Mouse (Mus musculus) gastrocnemius, postnatal 4 days (tissue): Measurements from ENCODE around the gene Rgs9. TPM values are rescaled to one million over a fixed set of nuclear protein-coding genes. Genes with fewer than 3 reads are reported as not detected.
"Not testable (repeated sequence)": the region's sequence is repeated elsewhere in the genome, so short reads cannot be mapped to it uniquely, and the experiment has no call there.

Experiments used
- DNase-seq, 2 experiments: peaks; one replicate each; pipeline ENCODE4 v3.0.0; 2021 to 2022; ENCODE audit warnings: low spot score in 2 of 2, mixed read lengths in 2 of 2
- total RNA-seq, 2 experiments: library from RNA; stranded (reverse); gene quantifications; 2 replicates each; pipeline ENCODE4 v1.2.3; 2021

Gene Rgs9
- total RNA-seq, 2 experiments from 2014 or later, result 1.8 to 1.9 TPM

DNA sequence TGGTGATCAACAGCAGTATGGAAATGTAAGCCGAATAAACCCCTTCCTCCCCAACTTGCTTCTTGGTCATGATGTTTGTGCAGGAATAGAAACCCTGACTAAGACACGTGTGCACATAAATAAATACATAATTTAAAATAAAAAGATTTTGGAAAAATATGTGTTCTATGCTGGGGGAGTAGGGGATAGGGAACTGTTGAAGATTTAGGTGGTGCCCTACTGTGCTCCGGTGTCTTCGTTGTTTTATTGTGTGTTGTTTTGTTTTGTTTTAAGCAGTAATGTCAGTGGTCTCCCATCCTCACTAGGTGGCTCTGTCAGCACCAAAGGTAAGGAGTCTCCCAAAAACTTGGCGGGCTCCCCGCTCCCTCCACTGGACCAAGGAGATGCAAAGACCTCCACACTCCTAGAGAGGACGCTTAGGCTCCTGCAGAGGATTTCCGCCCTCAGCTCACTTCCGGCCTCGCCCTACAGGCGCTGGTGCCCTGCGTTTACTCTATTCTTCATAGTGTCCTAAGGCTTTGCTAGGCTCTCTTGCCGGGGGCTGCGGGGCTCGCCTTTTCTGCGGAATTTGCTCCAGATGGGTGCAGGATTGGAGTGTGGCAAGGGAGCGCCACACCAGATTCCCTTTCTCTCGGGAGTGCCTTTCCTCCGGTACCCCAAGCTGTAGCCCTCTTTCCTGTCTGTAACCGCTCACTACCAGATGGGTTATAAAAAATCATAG, 14.1 kb upstream of the Rgs9 start:
- DNase-seq, result peak; percentile 29 to 67

DNA sequence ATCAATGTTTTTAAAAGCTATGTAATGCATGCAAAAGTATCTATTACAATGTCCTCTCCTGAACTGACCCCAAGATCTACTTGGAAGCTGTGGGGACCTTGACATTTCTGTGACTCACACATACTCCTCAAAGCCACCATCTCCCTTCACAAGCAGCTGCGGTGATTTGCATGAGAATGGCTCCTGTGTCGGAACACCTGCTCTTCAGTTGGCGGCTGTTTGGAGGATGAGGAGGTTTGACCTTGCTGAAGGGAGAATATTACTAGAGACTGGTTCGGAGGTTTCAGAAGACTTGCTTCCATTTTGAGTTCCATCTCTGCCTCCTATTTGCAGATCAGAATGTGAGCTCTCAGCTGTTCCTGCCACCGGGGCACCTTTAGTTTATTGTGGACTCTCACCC, 7.8 kb upstream of the Rgs9 start:
- no peak for DNase-seq

GRCm38 (mm10) chr11:109302338-109302737, 4.4 kb upstream of the Rgs9 start:
- peak; percentile 24 to 67 for DNase-seq

GRCm38 (mm10) chr11:109297031-109297430, 898 bp downstream of the Rgs9 start:
- no peak for DNase-seq

DNA sequence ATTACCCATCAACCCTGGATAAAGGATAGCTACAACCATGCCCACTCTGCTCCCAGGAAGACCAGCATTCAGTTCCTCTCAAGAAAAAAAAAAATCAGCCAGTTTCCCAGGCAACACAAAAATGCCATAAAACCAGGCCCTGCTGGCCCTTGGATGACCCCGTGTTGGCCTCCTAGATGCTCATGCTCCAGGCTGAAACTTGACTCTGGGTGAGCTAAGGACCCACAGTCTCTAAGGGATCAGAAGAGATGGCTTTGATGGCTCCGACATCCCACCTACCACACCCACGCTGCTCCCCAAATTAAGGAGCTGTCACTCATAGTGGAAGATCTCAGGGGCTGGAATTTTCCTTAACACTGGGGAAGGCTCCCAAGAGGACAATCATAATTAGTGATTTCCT, 5.9 kb downstream of the Rgs9 start:
- DNase-seq, result no peak

DNA sequence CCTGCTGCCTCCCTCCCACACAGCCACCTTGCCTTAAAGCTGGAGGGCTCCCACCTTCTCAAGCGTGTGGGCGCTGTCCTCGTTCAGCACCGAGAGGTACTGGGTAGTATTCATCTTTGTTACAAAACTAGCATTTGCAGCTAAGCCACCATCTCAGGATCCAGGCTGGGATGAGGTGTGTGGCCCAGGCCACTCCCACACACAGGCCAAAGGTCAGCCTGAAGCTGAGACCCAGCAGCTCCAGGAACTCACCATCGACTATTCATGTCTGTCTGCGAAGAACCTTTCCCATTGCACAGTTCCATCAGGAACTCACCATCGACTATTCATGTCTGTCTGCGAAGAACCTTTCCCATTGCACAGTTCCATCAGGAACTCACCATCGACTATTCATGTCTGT, 8.6 kb downstream of the Rgs9 start:
- DNase-seq, result not testable (repeated sequence)

- DNase-seq, result no peak
Measured at GRCm38 (mm10) chr11:109284811-109285210, 13.1 kb downstream of the Rgs9 start.

GRCm38 (mm10) chr11:109278186-109278585, 19.7 kb downstream of the Rgs9 start:
- DNase-seq, result no peak

GRCm38 (mm10) chr11:109271399-109271798, 26.5 kb downstream of the Rgs9 start:
- DNase-seq, result no peak

GRCm38 (mm10) chr11:109270366-109270765, 27.6 kb downstream of the Rgs9 start:
- no peak for DNase-seq

- DNase-seq, result no peak
Measured at GRCm38 (mm10) chr11:109269662-109270341, 28.1 kb downstream of the Rgs9 start.

DNA sequence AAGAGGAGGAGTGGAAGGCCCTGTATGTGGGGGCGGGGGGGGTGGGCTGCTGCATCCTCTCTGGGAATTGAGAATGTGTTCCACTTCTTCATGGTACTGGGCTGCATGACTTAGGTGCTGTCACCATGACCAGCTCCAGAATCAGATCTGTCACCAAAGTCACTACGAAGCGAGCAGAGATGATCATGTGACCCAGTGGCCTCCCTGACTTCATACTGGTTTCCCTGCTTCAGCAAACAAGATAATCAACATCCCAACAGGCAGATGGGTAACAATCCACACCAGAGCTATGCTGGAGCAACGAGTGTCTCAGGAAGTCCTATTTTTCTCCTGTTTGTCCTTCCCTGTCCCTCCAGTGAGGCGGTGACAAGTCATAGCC, 28.7 kb downstream of the Rgs9 start:
- DNase-seq, result no peak

- DNase-seq, result no peak
Measured at GRCm38 (mm10) chr11:109266161-109266910, 31.6 kb downstream of the Rgs9 start.

- no peak for DNase-seq
Measured at GRCm38 (mm10) chr11:109264159-109264768, 33.7 kb downstream of the Rgs9 start.

DNA sequence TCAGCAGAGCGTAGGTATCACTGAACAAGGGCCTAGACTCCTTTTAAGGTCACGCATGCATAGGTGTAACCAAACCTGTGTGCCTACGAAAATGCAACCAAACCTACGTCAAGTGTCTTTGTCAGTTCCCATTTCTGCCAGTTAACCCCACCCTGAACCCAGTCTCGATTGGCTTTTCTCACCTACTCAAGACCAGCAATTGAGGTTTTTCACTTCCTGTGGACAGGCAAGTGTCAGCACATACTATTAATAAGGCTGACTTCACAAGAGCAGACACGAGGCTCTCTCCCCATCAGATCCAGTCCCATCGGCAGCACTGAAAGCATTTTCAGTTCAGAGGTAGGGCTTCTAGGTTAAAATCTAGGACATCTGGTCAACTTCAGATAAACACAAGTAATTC, 37.4 kb downstream of the Rgs9 start:
- DNase-seq, result no peak

DNA sequence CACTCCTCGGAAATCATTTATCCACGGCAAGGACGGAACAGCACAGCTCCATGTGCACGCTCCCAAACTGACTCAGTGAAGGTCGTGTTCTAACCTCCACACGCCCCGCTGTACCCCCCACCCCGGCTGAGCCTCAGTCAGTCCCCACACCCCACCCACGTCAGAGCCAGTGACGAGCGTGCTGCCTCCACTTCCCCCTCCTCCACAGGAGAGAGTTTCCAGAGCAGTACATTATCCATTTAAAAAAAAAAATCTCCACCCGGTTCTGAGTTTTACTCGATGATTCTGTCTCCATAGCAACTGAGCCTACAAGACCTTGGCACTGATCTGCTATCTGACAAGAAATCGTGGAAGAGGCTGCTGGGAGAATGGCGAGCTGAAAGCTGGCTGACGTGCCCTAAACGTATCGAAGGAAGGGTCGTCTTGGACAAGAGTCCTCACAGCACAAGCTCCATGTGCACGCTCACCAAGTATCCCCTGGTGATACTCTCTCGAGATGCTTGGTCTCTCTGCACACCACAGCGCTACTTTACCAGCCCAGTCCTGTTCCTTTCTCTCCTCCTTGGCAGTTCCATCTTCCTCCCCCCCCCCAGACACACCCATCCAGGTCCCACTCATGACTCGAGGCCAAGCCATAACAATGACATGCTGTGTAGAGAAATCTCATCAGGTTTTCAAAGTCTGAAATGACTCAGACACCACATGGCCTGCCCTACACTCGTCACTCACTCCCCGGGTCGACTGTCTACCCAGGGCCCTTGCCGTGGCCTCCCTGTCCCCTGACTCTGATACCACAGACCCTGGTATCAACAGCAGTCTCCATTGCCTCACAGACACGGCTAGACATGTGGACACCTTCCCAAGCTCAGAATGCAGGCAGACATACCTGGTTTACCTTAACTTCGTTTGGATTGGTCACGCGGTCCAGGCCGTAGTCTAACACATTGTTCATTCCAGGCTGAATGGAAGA, 38.7 kb downstream of the Rgs9 start:
- no peak for DNase-seq

DNA sequence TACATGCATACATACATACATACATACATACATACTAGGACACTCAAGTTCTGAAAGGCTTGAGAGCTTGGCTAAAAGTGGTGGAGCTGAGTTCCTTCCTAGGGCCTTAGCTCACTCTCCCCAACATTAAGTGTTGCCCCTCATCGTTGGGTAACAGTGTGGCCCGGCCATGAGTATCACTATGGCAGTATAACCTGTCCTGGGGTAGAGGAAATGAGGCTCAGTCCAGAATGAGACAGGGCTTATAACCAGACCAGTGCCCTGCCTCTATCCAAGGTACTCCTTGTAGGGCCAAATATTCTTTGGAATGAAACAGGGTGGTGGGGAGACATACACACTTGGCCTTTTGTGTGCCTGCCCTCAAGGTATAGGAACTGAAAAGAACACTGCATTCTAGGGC, 40.1 kb downstream of the Rgs9 start:
- no peak for DNase-seq

DNA sequence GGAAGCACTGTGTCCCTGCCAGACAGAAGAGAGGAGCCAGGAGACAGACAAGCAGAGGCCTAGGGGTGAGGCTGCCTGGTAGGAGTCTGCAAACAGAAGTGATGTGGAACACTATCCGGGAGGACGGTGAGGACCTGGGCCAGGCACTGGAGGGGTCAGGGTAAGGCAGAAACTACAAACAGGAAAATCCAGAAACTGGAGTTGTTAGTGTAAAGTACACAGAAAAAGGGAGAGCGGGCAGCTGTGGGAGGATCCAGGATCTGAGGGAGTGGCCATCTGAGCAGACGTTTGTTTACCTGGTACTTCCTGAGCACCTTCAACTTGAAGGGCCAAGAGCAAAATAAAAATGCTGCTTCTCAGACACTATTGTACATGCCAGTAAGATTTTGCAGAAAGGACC, 42.9 kb downstream of the Rgs9 start:
- no peak for DNase-seq

GRCm38 (mm10) chr11:109252483-109252882, 45.4 kb downstream of the Rgs9 start:
- DNase-seq, result no peak

GRCm38 (mm10) chr11:109250566-109250965, 47.4 kb downstream of the Rgs9 start:
- no peak for DNase-seq

DNA sequence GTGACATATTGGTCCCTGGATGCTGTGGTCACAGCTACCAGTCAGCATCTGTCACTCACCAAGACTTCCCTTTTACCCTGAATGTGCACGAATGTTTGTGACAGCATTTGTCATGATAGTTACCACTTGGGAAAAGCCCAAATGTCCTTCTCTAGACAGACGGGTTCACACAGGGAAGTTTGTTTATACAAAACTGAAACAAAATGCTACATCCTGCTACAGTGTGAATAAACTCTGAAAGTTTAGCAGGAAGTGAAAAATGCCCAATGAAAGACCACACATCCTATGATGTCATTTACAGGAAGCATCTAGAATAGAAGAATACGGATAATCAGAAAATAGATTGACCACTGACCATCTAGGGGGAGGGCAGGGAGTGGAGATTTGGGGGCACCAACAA, 51.0 kb downstream of the Rgs9 start:
- DNase-seq, result no peak
